Mouse (Mus musculus): ENCODE data around the gene Kars. TPM values are rescaled to one million over a fixed set of nuclear protein-coding genes. Genes with fewer than 3 reads are reported as not detected.

Gene Kars
- polyA plus RNA-seq, 1 experiment from 2014 or later, result 169 TPM

GRCm38 (mm10) chr8:111960591-111961321 is 50.4 kb downstream of the Kars start:
- no peak overlapping the region for H3K4me3 ChIP-seq (ENCODE audit: low read length)
- WGBS, result 70% methylated on average over 15 of the region's 15 CpGs
- peak; percentile 23; the same call in 1 of the 2 replicates for ATAC-seq
- no peaks in the 10 kb centered on the region for H3K4me1 ChIP-seq (ENCODE audit: control insufficient read depth, insufficient read depth, low read length)
- no peaks in the 10 kb centered on the region for H3K9me3 ChIP-seq (ENCODE audit: control insufficient read depth, low read length)
- H3K36me3 ChIP-seq (ENCODE audit: control insufficient read depth, insufficient read depth, low read length), result peaks cover 9% of the 10 kb centered on the region; the same call in 1 of the 2 replicates
- H3K9ac ChIP-seq (ENCODE audit: low read depth, low read length), result no peak overlapping the region
- no peak overlapping the region for H3K4me2 ChIP-seq (ENCODE audit: low read depth, low read length)
- no peak overlapping the region for H3K27ac ChIP-seq (ENCODE audit: low read length)
- no peaks in the 10 kb centered on the region for H3K27me3 ChIP-seq (replicated peaks; ENCODE audit: control insufficient read depth, insufficient read depth, low read length)

GRCm38 (mm10) chr8:111957231-111957630 is 53.9 kb downstream of the Kars start:
- no peaks in the 10 kb centered on the region for H3K4me1 ChIP-seq (ENCODE audit: control insufficient read depth, insufficient read depth, low read length)
- peaks cover 17% of the 10 kb centered on the region; the same call in 1 of the 2 replicates for H3K36me3 ChIP-seq (ENCODE audit: control insufficient read depth, insufficient read depth, low read length)
- ATAC-seq, result no peak
- WGBS, result 93% methylated on average over 2 of the region's 2 CpGs
- no peak overlapping the region for H3K27ac ChIP-seq (ENCODE audit: low read length)
- H3K9me3 ChIP-seq (ENCODE audit: control insufficient read depth, low read length), result no peaks in the 10 kb centered on the region
- H3K9ac ChIP-seq (ENCODE audit: low read depth, low read length), result no peak overlapping the region
- no peaks in the 10 kb centered on the region for H3K27me3 ChIP-seq (replicated peaks; ENCODE audit: control insufficient read depth, insufficient read depth, low read length)
- no peak overlapping the region for H3K4me3 ChIP-seq (ENCODE audit: low read length)
- H3K4me2 ChIP-seq (ENCODE audit: low read depth, low read length), result no peak overlapping the region

- no peaks in the 10 kb centered on the region for H3K4me1 ChIP-seq (ENCODE audit: control insufficient read depth, insufficient read depth, low read length)
- no peaks in the 10 kb centered on the region for H3K9me3 ChIP-seq (ENCODE audit: control insufficient read depth, low read length)
- H3K4me3 ChIP-seq (ENCODE audit: low read length), result no peak overlapping the region
- H3K4me2 ChIP-seq (ENCODE audit: low read depth, low read length), result no peak overlapping the region
- H3K9ac ChIP-seq (ENCODE audit: low read depth, low read length), result no peak overlapping the region
- ATAC-seq, result no peak
- no peak overlapping the region for H3K27ac ChIP-seq (ENCODE audit: low read length)
- H3K36me3 ChIP-seq (ENCODE audit: control insufficient read depth, insufficient read depth, low read length), result peaks cover 17% of the 10 kb centered on the region; the same call in 1 of the 2 replicates
- WGBS, result 94% methylated on average over 5 of the region's 5 CpGs
- H3K27me3 ChIP-seq (replicated peaks; ENCODE audit: control insufficient read depth, insufficient read depth, low read length), result no peaks in the 10 kb centered on the region
Measured at GRCm38 (mm10) chr8:111955879-111956278, 55.2 kb downstream of the Kars start.

GRCm38 (mm10) chr8:111954844-111955594 is 56.1 kb downstream of the Kars start:
- WGBS, result 69% methylated on average over 4 of the region's 4 CpGs
- no peaks in the 10 kb centered on the region for H3K27me3 ChIP-seq (replicated peaks; ENCODE audit: control insufficient read depth, insufficient read depth, low read length)
- H3K4me1 ChIP-seq (ENCODE audit: control insufficient read depth, insufficient read depth, low read length), result no peaks in the 10 kb centered on the region
- peaks cover 17% of the 10 kb centered on the region; the same call in 1 of the 2 replicates for H3K36me3 ChIP-seq (ENCODE audit: control insufficient read depth, insufficient read depth, low read length)
- no peak overlapping the region for H3K9ac ChIP-seq (ENCODE audit: low read depth, low read length)
- ATAC-seq, result no peak
- no peak overlapping the region for H3K4me3 ChIP-seq (ENCODE audit: low read length)
- H3K4me2 ChIP-seq (ENCODE audit: low read depth, low read length), result no peak overlapping the region
- no peaks in the 10 kb centered on the region for H3K9me3 ChIP-seq (ENCODE audit: control insufficient read depth, low read length)
- H3K27ac ChIP-seq (ENCODE audit: low read length), result no peak overlapping the region

GRCm38 (mm10) chr8:111951936-111952335 is 59.2 kb downstream of the Kars start:
- 93% methylated on average over 5 of the region's 5 CpGs for WGBS
- Histone ChIP-seq H3K36me3 (ENCODE audit: control insufficient read depth, insufficient read depth, low read length) (peaks cover 17% of the 10 kb centered on the region), H3K27me3 (replicated peaks; ENCODE audit: control insufficient read depth, insufficient read depth, low read length) (no peaks in the 10 kb centered on the region)

GRCm38 (mm10) chr8:111951317-111951716 is 59.8 kb downstream of the Kars start:
- Histone ChIP-seq H3K4me3 (ENCODE audit: low read length) (no peak overlapping the region), H3K4me1 (ENCODE audit: control insufficient read depth, insufficient read depth, low read length) (no peaks in the 10 kb centered on the region), H3K9ac (ENCODE audit: low read depth, low read length) (no peak overlapping the region), H3K4me2 (ENCODE audit: low read depth, low read length) (no peak overlapping the region), H3K27me3 (replicated peaks; ENCODE audit: control insufficient read depth, insufficient read depth, low read length) (no peaks in the 10 kb centered on the region), H3K9me3 (ENCODE audit: control insufficient read depth, low read length) (no peaks in the 10 kb centered on the region), H3K36me3 (ENCODE audit: control insufficient read depth, insufficient read depth, low read length) (peaks cover 12% of the 10 kb centered on the region), H3K27ac (ENCODE audit: low read length) (no peak overlapping the region)
- no peak for ATAC-seq
- 96% methylated on average over 7 of the region's 7 CpGs for WGBS

More at GRCm38 (mm10) chr8:111951936-111952335, 59.2 kb downstream of the Kars start:
- no peaks in the 10 kb centered on the region for H3K9me3 ChIP-seq (ENCODE audit: control insufficient read depth, low read length)
- ATAC-seq, result no peak
- no peak overlapping the region for H3K4me2 ChIP-seq (ENCODE audit: low read depth, low read length)
- no peak overlapping the region for H3K4me3 ChIP-seq (ENCODE audit: low read length)
- H3K4me1 ChIP-seq (ENCODE audit: control insufficient read depth, insufficient read depth, low read length), result no peaks in the 10 kb centered on the region
- no peak overlapping the region for H3K27ac ChIP-seq (ENCODE audit: low read length)
- H3K9ac ChIP-seq (ENCODE audit: low read depth, low read length), result no peak overlapping the region

- no peaks in the 10 kb centered on the region for H3K27me3 ChIP-seq (replicated peaks; ENCODE audit: control insufficient read depth, insufficient read depth, low read length)
- peaks cover 12% of the 10 kb centered on the region for H3K36me3 ChIP-seq (ENCODE audit: control insufficient read depth, insufficient read depth, low read length)
- H3K9ac ChIP-seq (ENCODE audit: low read depth, low read length), result no peak overlapping the region
- no peak overlapping the region for H3K27ac ChIP-seq (ENCODE audit: low read length)
- H3K4me1 ChIP-seq (ENCODE audit: control insufficient read depth, insufficient read depth, low read length), result no peaks in the 10 kb centered on the region
- WGBS, result 82% methylated on average over 3 of the region's 3 CpGs
- ATAC-seq, result no peak
- H3K4me2 ChIP-seq (ENCODE audit: low read depth, low read length), result no peak overlapping the region
- H3K4me3 ChIP-seq (ENCODE audit: low read length), result no peak overlapping the region
- no peaks in the 10 kb centered on the region for H3K9me3 ChIP-seq (ENCODE audit: control insufficient read depth, low read length)
Measured at GRCm38 (mm10) chr8:111950846-111951245, 60.3 kb downstream of the Kars start.

GRCm38 (mm10) chr8:111947954-111948353 is 63.2 kb downstream of the Kars start:
- no peaks in the 10 kb centered on the region for H3K4me1 ChIP-seq (ENCODE audit: control insufficient read depth, insufficient read depth, low read length)
- H3K9ac ChIP-seq (ENCODE audit: low read depth, low read length), result no peak overlapping the region
- no peak overlapping the region for H3K4me3 ChIP-seq (ENCODE audit: low read length)
- H3K36me3 ChIP-seq (ENCODE audit: control insufficient read depth, insufficient read depth, low read length), result peaks cover 5% of the 10 kb centered on the region
- H3K9me3 ChIP-seq (ENCODE audit: control insufficient read depth, low read length), result no peaks in the 10 kb centered on the region
- H3K27ac ChIP-seq (ENCODE audit: low read length), result no peak overlapping the region
- ATAC-seq, result no peak
- no peaks in the 10 kb centered on the region for H3K27me3 ChIP-seq (replicated peaks; ENCODE audit: control insufficient read depth, insufficient read depth, low read length)
- 93% methylated on average over 8 of the region's 8 CpGs for WGBS
- H3K4me2 ChIP-seq (ENCODE audit: low read depth, low read length), result no peak overlapping the region

GRCm38 (mm10) chr8:111947144-111947543 is 64.0 kb downstream of the Kars start:
- H3K9ac ChIP-seq (ENCODE audit: low read depth, low read length), result no peak overlapping the region
- H3K4me1 ChIP-seq (ENCODE audit: control insufficient read depth, insufficient read depth, low read length), result no peaks in the 10 kb centered on the region
- H3K27me3 ChIP-seq (replicated peaks; ENCODE audit: control insufficient read depth, insufficient read depth, low read length), result no peaks in the 10 kb centered on the region
- 80% methylated on average over 2 of the region's 2 CpGs for WGBS
- H3K27ac ChIP-seq (ENCODE audit: low read length), result no peak overlapping the region
- H3K36me3 ChIP-seq (ENCODE audit: control insufficient read depth, insufficient read depth, low read length), result peaks cover 5% of the 10 kb centered on the region
- no peak for ATAC-seq
- no peak overlapping the region for H3K4me3 ChIP-seq (ENCODE audit: low read length)
- no peaks in the 10 kb centered on the region for H3K9me3 ChIP-seq (ENCODE audit: control insufficient read depth, low read length)
- no peak overlapping the region for H3K4me2 ChIP-seq (ENCODE audit: low read depth, low read length)
